Mouse (Mus musculus): ENCODE measurements around the gene Rgmb.
A peak's percentile ranks its signal among the peaks of the same experiment; 100 is the strongest.

Rgmb gene

DNA sequence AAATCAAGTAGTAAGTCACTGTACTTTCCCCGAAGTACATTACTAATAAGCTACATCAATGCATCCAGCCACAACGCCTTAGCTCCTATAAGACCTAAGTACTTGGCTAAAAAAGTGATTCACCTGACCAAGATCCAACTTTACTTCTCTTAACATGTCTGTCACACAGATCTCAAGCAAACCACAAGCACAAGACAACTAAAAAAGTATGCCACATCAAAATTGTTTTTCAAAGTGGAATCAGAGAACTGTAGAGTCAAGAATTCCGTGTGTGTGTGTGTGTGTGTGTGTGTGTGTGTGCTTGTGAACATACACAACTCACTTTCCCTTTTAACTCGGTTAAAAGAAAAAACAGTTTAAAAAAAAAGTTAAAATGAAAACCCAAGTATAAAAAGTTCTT, 9.1 kb downstream of the Rgmb start:
- no peak for DNase-seq

DNA sequence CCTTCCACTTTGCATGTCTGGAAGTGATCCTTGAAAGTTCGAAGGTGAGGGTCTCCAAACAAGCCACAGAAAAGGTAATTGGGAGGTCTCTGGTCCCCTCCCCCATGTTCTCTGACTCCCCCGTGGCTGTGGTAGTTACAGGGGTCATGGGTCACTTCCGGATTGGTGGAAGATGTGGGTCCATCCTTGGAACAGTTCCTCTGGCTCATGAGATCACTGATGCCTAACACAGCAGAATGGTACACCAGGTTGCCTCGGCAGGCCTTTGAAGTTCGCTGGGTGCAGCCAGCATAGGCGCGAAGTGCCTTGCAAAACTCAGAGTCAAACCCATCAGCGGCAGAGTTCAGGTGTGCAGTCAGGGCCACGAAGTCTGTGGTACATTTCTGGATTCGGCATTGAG, 10.1 kb downstream of the Rgmb start:
- DNase-seq = peak; percentile 89

DNA sequence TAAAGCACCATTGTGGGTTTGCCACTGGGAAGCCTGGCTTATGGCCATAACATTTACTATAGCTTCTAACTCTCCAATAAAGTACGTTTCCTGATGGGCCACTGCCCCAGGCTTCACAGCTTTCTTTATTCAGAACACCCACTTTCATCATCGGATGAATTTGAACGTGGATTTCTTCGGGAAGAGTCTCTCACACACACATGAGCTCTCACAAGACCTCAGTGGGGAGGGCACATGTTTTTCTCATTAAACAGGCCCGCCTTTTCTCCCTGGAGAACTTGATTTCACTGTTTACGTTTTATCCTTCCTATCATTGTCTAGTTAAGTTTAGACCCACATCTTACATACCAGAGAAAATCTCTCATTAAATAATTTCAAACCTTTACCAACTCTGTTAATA, 10.7 kb downstream of the Rgmb start:
- DNase-seq = peak; percentile 93

DNA sequence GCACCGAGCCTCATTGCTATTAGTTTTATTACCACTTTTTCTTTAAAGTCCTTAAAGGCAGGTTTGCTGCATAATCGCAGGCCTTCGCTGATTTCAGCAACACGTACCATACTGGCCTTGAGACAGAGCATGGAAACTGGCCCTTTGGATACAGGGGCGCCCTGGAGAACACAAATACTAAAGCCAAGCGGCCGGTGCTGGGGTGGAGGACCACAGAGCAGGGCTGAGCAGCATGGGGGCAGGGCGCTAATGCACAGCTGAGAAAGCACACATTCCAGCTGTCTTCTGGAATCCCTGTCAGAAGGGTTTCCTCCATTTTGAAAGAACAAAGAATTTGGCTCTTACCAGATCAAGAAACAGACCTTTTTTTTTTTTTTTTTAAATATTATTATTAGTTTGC, 12.5 kb downstream of the Rgmb start:
- peak; percentile 83 for DNase-seq

DNA sequence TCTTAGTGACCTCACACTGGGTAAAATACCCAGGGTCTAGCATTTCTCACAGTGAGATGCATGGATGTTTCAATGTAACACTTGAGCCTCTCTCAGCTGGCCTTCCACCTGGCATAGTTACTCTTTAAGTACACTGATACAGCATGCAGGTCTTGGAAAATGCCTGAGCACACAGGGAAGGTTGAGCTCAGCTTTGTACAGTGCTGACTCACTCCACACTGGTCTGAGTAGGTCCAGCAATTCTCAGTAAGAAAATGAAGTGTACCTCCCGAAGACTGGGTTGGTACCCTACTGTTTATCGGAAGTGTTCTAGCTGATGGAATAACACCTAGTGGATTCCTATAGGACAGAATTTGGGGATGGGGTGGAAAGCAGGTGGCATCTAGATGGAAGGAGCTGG, 13.2 kb downstream of the Rgmb start:
- DNase-seq = peak; percentile 80

DNA sequence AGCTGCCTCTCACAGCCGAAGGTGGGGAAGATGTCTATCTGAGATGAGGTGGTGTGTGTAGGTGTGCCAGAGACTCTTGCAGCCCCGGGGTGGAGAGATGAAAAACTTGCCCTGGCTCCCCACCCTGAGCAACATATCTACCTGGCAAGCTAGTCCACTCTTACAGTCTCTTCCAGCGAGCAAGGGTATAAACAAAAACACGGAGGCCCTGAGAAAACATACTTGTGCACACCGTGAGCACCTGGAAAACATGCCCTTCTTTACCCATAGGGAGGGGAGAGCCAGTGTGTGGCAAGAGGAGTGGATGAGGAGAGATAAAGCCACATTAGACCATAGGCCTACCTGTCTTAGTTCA, 13.8 kb downstream of the Rgmb start:
- DNase-seq = peak; percentile 83

DNA sequence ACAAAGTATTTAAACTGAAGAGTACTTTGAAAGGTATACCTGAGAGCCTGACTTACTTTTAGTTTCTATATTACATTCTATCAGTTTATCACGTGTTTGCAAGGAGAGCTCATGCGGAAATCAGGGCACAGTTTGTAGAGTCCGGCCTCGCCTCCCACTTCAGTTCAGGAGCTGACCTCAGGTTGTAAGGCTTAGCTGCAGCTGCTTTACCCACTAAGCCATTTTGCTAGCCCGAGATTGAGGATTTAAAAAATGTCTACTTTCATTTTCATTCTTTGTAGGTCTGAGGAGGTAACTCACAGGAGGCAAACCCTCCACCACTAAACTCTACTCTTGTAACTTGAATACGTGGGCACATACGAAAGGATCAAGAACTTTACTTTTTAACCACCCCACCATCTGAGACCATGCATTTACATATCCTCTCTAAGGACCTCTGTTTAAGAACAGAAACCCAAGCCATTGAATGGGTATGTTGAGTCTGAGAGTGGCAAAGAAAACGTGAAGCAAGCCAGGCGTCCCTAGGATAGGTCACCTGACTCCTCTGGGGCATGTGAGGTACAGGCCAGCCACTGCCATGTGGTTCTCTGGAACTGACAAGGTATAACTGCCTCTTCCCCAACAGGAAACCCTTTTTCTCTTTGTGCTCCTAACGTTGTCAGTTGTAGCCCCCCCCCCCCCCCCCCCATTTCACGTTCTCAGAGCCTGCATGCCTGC, 14.3 kb downstream of the Rgmb start:
- peak; percentile 14 for DNase-seq

DNA sequence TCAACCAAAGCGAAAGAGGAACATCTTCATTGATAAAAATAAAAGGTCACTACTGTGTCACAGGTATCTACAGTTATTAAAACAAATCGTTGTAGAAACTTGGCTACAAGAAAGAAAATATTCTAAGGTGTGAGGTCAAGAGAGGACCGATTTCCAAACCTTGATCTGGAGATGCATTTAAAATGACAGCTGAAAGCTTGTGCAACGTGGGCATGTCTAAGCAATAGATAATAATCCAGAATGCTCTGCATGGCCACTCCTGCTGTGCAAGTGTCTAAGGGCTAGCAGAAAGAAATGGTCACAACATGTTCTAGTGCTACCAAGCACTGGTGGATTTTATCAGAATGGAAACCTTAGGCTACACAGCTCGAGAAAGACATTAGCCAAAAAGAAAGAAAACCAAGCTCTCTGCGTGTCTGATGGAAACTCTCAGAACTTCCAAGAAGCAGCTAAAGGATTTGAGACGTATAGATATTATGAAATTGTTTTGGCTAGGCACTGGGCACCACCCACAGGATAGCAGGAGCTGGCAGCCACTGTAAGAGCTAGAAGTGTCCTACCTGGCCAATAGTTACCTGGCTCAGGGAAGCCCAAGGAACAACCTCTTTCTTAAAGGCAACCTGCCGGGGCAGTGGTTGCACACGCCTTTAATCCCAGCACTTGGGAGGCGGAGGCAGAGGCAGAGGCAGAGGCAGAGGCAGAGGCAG, 15.4 kb downstream of the Rgmb start:
- DNase-seq = peak; percentile 48

DNA sequence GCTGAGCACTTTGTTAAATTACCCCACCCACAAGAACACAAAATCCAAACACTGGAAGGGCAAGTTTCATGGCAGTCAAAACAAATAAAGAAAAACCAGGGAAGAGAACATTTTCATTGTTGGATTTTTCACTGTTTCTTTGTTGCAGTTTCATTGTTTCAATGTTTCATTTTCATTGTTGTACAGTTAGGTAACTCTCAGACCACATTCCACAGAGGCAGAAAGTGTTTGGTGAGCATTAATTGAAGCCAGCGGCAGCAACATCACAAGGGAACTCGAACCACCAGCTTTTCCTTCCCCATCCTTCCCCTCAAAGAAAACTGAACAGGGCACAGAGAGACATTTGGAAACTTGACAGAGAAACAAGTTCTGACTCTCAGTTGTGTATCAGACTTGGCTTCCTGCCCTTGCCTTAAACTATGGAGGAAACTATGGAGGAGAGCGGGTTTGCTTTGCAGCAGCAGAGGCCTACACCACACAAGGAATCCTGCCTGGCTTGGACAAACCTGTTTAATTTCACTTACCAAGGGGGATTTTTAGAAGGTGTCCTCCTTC, 17.1 kb downstream of the Rgmb start:
- peak; percentile 84 for DNase-seq

DNA sequence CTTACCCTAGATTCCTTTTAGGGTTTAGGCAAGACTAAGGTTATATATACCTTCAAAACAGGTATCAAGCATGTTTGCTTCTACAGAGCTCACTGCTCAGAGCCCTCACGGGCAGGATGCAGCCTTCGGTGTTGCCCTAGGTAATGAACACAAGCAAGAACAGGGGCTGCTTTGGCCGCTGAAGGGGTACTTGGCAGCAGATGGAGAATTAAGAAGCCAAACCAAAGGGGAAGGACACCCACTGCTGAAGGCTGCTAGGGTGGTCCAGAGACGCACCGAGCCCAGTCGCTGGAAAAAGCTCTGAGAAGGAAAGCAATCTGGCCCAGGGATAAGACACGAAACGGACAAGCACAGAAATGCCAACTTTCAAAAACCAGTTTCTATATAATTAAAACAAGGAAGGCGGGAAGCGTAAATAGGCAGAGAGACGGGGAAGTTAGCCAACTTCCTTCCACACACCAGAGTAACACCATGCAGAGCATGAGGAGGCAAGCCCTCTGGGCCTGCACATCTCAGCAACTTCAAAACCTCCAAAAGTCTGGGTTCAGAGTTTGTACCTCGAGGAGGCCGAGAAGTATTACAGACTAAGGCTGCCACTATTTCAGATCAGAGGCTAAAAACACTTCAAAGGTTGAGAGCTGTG, 18.6 kb downstream of the Rgmb start:
- DNase-seq = peak; percentile 93

DNA sequence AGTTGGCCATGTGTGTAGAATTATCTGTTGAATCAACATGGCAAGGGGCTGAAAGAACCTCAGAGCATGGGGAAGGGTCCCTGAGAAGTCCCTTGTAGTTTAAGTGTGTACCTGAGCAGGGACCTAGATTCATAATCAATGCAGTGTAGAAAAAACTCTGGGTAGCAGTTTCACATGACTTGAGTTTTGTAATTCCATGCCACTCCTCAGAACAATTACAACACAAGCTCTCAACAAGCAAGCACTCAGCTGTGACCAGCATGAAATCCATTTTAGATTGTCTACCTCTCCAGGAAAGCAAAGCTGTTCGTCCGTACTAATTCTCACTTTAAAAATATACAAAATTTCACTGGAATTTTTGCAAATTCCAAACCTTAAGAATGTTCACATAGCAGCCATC, 20.9 kb downstream of the Rgmb start:
- no peak for DNase-seq

DNA sequence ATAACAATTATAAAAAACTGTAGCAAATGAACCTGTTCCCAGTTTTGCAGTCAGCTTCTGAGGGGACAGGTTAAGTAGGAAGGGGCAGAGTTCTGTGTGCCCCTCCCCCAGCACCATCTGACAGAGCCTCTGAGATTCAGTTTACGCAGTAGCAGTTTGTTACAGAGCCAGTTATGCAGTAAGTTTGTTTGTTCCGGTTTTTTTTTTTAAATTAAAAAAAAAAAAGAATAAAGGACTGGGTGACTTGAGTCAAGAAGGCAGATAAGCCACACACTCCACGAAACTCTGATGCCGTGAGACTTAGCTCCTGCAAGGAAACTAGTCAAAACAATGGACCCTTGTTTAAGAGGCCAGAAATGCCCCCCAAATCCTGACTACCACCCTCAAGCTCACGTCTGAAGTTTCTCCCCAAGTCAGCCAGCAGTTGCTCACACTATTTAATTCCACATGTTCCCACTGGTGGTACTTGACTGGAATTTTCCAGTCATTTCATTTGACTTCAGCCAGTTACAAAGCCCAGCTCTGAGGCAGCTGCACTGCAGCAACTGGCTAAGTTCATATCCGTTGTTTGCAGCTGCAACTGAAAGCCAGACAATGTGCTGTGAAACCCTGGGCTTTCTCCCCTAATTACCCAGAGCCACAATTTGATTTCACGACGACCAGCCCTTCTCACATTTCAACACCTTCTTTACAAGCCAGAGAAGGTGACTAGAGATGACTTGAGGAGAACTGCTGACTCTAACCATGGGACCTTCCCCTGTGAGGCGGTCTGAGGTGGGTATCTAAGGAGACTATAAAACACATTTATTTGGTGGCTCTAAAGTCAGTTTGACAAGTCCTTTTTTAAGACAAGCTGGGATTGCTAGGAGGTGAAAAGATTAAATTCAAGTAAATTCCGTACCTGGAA, 22.1 kb downstream of the Rgmb start:
- DNase-seq = peak; percentile 93

DNA sequence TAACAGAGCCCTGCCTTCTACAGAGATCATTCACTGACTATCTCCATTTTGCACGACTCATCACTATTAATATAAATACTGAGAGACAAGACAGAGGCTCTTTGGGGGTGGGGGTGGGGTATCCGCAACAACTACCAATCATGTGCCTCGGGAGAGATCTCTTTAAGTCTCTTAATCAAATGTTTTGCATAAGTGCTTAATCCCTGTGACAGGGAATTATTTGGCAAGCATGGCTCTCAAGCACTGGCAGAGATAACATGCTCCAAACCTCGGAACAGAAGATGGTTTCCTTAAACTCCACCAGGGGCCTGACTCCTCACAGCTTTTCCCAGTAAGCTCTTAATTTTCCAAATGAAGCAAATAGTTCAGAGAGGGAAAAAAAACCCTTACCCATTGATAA, 22.8 kb downstream of the Rgmb start:
- no peak for DNase-seq

DNA sequence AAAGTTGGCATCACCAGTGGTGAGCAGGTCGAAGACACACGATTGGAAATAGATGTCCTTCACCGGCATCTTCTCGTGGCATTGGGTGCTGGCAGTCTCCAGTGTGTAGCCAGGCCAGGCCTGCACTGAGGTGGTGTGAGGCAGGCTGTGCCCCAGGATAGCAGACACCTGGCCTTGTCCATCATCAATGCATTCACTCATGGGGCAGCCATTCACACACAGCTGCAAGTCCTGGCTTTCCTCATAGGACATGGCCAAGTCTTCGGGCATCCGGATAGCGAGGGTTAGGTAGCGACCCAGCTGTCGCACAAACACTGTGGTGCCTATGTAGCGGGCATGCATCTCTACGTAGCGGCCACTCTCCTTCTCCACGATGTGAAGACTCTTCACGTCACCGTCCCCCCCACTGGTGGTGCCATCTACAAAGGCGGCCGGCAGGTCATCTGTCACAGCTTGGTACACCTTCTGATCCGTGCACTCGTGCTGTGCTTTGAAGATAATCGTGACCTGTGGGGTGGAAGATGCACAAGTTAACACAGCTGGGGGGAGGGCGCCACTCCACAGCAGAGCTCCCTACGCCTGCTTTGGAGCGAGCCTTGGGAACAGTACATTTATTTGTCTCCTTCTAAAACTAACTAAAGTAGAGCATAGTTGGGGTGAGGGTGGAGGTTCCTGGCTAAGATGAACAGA, 23.4 kb downstream of the Rgmb start:
- peak; percentile 88 for DNase-seq

DNA sequence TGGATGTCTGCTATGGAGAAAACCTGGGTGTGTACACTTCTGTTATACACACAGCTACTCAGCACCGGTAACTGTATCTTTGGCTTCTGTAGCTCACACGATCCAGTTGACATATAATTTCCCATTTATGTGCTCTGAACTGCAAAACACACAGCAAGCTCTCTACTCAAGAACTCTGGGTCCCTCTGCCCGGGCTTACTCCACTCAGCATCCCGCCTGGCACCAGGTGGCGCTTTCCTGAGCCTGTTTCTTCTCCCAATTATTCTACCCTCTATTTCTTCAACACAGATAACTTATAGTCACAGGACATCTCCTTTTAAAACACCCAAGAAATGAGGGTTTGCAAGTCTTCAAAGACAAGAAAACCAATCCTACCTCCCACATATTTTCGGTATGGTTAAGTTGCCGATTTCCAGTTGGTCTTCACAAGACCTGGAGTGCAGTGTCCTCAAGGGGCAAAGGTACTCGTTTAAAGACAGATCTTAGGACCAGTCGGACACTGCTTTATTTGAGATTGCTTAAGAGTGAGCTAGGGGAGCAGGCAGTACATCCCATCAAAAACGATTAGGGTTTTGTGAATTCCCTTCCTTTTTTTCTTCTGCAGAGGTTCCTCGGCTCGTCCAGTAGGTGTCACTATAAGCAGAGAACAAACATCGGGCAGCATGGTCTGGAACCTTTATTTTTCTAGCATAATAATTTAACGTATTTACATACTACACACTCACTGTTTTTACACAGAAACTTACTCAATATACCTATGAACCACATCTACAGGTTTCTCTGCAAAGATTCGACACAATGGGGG, 26.6 kb downstream of the Rgmb start:
- peak; percentile 85 for DNase-seq

DNA sequence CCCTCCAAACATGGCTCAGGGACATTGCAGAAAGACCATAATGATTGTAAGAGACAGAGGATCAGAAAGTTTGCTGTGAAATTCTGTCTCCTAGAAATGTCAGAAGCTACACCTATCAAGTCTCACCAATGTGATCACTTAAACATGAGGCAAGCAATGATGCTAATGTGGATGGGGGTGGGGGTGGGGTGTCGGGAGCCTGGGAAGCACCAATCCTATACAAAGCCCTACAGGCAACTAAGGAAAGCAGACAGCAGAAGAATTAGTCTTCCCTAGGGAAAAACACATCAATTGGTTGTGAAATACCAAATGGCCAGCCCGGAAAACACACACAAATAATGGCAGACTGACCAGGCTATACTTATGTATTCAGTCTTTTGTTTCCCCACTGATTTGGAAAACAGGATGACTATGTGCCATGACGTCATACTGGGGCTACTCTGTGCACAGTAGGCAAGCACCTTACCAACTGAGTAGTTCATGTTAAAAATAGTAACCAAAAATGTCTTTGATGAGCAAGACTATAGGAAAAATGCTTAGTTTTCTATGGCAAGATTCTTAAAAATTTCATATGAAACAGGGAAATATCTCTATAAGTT, 31.5 kb downstream of the Rgmb start:
- DNase-seq = peak; percentile 49

DNA sequence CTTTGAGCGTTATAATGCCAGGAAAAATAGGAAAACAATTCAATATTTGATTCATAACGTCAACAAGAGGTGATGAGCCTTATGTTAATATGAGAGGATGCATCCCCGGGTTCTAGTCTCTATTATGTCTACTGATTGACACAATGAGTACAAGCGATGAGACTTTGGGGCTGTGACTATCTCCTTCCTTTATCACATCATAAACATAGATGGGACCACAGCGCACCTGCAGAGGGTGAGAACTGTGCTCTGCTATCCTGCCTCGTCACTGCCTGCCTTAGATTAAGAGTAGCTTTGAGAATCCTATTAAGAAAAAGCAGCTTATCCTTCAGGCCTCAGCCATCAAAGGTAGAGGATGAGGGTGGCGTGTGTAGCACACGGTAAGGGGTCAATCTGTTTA, 40.1 kb downstream of the Rgmb start:
- peak; percentile 57 for DNase-seq

DNA sequence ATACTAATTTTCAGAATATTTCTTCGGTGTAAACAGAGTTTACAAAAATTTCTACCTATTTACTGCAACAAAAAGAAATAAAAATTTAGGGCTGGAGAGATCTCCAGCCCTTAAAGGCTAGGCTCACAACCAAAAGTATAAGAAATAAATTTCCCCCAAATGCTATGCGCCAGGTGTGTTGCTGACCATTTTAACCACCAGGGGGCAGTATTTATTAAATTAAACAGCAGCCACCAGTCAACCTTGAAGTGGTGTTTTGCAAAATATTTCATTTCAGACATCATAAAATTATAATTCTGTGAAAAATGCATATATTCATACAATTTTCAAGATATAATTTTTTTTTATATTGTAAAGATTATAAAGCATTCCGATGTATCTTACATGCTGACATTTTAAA, 43.8 kb downstream of the Rgmb start:
- DNase-seq = peak; percentile 43

DNA sequence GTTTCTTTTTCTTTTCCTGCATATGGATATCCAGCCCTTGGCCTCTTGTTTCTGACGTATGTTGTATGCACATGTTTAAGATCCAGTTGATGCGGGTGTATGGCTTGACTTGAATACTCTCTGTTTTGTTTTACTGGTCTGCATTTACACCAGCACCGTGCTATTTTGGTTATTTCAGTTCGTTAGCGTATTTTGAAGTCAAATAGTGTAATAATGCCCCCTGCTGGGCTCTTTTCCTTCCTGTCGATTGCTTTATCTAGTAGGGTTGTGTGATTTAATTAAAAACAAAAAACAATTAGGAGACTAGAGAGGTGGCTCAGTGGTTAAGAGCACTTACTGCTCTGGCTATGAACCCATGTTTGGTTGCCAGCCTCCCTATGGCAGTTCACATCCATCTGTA, 52.9 kb downstream of the Rgmb start:
- no peak for DNase-seq

DNA sequence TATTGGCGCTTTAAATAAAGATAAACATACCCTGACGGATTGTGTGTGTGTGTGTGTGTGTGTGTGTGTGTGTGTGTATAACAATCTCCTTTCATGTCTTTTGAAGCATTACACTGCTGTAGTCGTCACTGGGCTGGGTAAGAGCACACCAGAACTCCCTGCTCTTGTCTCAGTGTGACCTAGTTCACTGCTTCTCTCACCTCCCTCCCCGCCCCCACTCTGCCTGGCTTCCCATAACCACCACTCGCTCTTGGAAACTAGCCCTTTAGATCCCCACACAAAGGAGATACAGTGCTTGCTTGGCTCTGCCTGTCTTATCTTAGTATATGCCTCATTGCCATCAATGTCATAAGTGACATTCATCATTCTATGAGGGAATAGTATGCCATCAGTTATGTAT, 54.5 kb downstream of the Rgmb start:
- no peak for DNase-seq

Data from heart, adult 11 months (tissue).